Mouse (Mus musculus) large intestine, adult 2 months (tissue): ENCODE measurements around the gene Mitd1. TPM values are rescaled to one million over a fixed set of nuclear protein-coding genes. Genes with fewer than 3 reads are reported as not detected.
A peak's percentile ranks its signal among the peaks of the same experiment; 100 is the strongest.

Experiments used
- DNase-seq: peaks from one replicate; pipeline ENCODE4 v3.0.0-alpha.2; 2012; ENCODE audit warnings: low read depth, low spot score
- WGBS: fragments of 180-500 bp; shearing (Covaris S2); methylation state at CpG from one replicate; pipeline ENCODE4 v1.1.7; 2018; 5-methylcytosine and 5-hydroxymethylcytosine counted together
- polyA plus RNA-seq: library from polyadenylated mRNA; depleted of rRNA; stranded (reverse); fragments of >200 nt; gene quantifications from 2 replicates; pipeline ENCODE4 v1.2.3, GENCODE M21; 2012; rRNA removed

Mitd1 gene
- polyA plus RNA-seq, 1 experiment, result 9.1 TPM

DNA sequence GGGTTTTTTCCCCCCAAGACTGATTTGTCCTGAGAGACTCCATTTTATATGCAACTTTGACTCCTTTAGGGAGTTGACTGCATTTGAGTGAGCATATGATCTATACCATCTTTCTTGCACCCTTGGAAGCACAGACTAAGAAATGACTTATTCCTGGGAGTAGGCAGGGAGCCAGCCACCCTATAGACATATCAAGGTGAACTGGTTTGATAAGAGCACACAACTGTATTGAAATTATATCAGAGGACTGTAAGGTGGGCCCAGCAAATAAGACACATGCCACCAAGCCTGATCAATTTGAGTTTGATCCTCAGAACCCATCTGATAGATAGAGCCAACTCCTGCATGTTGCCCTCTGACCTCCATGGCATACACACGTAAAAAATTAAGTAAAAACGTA, 20.8 kb downstream of the Mitd1 start:
- no peak for DNase-seq
- WGBS, result 47% methylated on average over 2 of the region's 2 CpGs

DNA sequence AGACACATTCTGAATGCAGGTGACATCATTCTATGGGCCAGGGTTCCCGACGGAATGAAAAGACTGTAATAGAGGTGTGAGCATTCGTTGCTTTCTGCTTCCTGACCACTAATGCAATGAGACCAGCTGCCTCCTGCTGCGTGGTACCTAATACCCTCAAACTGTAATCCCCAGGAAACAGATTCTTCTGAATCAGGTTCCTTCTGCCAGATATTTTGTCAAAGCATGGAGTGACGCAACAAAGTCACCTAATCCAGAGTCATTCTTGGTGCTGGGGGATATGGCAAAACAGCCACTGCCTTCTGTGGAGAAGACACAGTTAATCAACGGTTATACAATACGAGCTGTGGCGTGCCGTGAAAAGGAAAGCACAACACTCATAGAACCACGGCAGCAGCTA, 21.6 kb downstream of the Mitd1 start:
- DNase-seq, result no peak
- WGBS, result 56% methylated on average over 10 of the region's 10 CpGs

DNA sequence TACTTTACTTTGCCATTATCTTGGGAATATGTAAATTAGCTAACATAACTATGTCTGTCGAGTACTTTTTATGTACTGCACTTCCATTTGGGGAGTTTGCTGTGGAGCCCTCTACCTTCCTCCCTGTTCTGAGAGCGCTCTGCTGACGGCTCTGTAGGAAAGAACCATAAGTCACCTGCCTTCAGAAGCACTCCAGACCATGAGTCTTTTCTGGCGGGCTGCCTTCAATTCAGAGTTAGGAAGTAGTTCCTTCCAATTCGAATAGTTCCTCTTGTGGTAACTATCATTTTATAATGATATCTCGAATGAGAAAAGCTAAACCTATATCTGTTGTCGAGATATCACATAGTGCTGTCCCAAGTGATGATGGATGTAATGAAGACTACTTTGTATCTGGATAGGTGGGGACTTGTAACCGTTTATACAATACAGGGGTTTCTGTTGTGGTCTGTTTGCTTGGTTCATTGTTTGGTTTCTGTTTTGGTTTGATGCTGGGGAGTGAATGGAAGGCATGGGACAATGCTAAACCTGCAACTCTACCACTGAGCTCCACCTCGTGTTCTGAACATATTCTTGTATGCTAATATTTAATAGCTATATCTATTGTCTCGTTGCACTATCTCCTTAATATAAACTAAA, 22.4 kb downstream of the Mitd1 start:
- DNase-seq, result no peak
- 63% methylated on average over 10 of the region's 10 CpGs for WGBS

DNA sequence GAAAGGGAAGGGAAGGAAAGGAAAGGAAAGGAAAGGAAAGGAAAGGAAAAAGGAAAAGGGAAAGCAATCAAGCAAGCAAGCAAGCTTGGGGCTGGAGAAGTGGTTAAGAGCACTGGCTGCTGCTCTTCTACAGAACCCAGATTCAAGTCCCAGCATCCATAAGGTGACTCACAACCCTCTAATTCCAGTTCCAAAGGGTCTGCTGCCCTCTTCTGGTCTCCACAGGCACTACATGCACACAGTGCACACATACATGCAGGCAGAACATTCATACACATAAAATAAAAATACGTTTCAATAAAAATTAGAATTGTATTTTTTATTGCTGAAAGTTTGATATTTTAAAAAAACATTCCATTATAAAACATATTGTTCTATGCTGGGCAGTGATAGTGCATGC, 23.2 kb downstream of the Mitd1 start:
- DNase-seq, result no peak
- WGBS, result 81% methylated on average over 1 of the region's 1 CpGs

DNA sequence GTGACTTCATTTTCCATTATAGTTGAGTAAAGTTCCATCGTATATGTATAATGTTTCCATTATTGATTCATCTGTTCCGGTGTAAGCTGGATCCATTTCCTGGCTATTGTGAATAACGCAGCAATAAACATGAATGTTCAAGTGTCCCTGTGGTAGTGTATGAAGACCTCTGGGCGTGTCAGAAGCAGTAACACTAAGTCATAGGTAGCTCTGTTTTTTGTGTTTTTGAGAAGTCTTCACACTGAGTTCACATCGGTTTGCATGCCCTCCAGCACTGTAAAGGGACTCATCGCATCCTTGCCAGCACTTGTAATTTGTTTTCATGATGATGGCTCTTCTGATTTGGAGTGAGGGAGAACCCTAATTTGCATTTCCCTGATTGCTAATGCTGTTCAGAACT, 23.9 kb downstream of the Mitd1 start, which contains the start of gene Tsga10:
TSS of gene Tsga10 (minus strand) at position 144 of the 400 bp plus-strand sequence.
- no peak for DNase-seq
- 56% methylated on average over 6 of the region's 6 CpGs for WGBS

DNA sequence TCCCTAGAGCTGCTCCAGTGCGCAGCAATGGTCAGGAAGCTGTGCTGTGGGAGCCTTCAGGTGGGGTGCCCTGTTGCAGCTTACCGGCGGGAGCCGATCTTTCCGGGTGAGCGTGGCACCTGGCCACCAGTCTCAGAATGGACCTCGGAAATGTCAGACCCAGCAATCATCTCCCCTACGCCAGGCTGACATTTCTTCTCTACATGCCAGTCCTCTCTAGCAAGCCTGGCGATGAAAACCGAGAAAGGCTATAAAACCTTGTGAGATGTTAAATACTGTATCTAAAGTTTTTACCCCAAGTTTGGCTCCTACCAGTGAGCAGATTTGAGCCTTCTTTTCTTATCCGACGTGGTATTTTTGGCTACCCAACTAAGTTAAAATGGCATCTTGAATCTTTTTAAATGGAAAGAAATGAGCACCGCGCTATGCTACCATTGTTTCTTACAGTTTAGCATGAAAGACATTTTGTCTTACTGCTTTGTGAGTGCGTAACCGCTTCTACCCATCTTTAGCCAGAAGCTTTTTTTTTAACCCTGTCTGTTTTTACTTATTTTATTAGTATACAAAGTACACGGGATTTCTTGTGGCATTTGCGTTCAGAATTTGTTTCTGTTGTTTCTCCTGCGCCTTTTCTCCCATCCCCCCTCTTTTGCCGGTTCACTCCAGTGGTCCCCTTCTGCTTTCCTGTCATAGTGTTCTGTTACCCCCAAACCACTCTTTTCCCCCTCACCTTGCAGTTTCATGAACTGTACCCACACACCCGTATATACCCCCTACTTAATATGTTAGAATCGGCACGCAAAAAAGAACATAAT, 24.6 kb downstream of the Mitd1 start:
- 7% methylated on average over 23 of the region's 23 CpGs for whole genome bisulfite sequencing
- DNase-seq, result no peak

DNA sequence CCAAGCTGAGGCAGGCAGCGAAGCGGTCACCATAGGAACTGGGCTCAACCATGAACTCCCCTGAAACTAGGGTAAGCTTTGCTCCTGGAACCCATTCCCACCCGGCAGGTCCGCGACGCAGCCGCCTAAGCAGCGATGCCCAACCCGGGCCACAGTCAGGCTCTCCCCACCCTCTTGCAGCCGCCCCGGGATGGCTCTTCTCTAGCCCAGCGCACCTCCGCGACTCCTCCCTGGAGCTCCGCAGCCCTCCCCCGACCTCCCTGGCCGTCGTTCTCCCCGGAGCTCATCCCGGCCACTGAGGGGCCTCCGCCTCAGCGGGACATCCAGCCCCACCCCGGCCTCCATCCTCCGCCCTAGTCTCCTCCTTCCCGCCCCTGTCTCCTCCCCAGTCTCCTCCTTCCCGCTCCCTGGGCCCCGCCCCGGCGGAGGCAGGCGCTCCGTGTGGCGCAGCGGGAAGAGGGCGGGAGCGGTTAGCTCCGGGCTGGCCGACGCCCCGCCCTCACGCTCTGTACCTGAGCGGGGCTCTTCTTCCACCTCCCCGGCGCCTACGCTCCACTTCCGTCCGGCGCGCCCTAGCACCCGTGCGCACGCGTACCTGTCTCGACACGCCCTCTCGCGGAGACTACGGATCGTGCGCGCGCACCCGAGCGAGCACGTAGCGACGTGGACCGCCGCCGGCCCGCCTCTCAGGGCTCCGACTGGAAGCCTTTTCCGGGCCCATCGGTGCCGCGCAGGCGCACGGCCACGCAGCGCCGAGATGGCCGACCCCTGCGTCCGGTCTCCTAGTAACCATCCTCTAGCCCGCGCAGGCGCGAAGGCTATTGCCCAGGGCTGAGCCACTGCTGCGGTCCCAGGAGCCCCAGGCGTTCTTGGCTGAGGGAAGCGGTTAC, 25.5 kb downstream of the Mitd1 start:
- WGBS, result 1% methylated on average over 90 of the region's 90 CpGs
- peak; percentile 94 for DNase-seq

DNA sequence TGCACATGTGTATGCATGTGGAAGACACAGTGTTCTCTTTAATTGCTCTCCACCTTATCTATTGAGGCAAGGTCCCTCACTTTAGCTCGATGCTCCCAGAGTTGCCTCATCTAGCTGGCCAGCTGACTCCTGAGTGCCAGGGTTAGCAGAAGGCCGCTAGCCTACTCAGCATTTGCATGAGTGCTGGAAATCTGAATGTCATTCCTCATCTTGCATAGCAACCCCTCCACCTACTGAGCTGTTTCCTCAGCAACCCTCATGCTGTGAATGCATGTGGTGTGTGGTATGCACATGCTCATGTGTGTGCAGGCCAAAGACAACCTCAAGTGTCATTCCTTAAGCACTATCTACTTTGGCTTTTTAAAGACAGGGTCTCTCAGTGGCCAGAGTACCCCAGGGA, 39.5 kb downstream of the Mitd1 start:
- no peak for DNase-seq
- WGBS, result 68% methylated on average over 2 of the region's 2 CpGs

DNA sequence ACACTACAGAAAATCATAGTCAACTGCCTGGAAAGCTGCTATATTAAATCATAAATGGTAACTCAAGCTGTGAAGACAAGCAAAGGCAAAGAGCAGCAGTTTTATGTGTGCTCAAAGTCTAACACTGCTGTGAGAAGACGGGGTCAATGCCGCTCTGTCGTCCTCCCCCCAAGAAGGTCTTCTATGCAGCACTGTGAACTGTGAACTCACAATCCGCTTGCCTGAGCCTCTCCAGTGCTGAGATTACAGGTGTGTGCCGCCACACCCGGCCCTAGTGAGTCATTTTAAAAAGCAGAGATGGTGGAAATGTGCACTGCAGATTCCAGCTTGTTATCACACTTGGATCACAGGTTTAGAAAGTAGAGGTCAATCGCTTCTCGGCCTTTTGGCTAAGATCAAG, 43.3 kb downstream of the Mitd1 start:
- no peak for DNase-seq

DNA sequence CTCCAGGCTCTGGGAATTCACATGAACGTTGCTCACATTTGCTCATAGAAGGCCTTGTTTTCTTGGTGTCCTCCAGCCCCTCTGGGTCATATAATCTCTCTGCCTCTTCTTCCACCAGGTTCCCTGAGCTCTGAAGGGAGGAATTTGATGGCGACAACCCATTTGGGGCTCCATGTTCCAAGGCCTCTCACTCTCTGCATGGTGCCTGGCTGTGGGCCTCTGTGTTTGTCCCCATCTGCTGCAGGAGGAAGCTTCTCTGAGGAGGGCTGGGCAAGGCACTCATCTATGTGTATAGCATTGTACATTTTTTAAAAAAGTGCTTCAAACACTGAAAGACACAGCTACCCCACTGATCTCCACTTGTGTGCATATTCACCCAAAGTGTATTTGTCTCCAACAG, 58.5 kb downstream of the Mitd1 start:
- WGBS, result 75% methylated on average over 2 of the region's 2 CpGs

More for the DNA sequence above, 43.3 kb downstream of the Mitd1 start:
- WGBS, result 34% methylated on average over 8 of the region's 8 CpGs

More for the DNA sequence above, 58.5 kb downstream of the Mitd1 start:
- no peak for DNase-seq

Other genes with a start within 250 kb of the Mitd1 start
- gene 2010300C02Rik, start 170.3 kb downstream of the Mitd1 start, polyA plus RNA-seq, result 16.9 and 22.9 TPM in 2 replicates
- 0.29 and 0.43 TPM in 2 replicates for gene Tsga10, start 24.0 kb downstream of the Mitd1 start, polyA plus RNA-seq
- 1.9 and 2.1 TPM in 2 replicates for gene Lipt1, start 18.7 kb downstream of the Mitd1 start, polyA plus RNA-seq
- 53.6 and 59.6 TPM in 2 replicates for gene Mrpl30, start 66 bp upstream of the Mitd1 start, polyA plus RNA-seq
- gene Lyg2, start 26.1 kb upstream of the Mitd1 start, polyA plus RNA-seq, result not detected in 2 replicates
- not detected in 2 replicates for gene Lyg1, start 67.3 kb upstream of the Mitd1 start, polyA plus RNA-seq
- 11.3 and 12.0 TPM in 2 replicates for gene Txndc9, start 107.5 kb upstream of the Mitd1 start, polyA plus RNA-seq
- gene Eif5b, start 107.6 kb upstream of the Mitd1 start, polyA plus RNA-seq, result 6.5 and 6.9 TPM in 2 replicates
- 3.5 and 5.1 TPM in 2 replicates for gene Rev1, start 239.4 kb upstream of the Mitd1 start, polyA plus RNA-seq